Mouse (Mus musculus) liver, embryonic 14.5 days (tissue): ENCODE measurements around the gene Efhc1.

ENCODE experiments used
- CTCF ChIP-seq: IDR thresholded peaks from 2 replicates; pipeline ENCODE4 v1.5.1; 2016; ENCODE audit warnings: antibody characterized with exemption, low read depth, control low read depth
- EP300 ChIP-seq: IDR thresholded peaks from 2 replicates; pipeline ENCODE4 v1.6.1; 2016; ENCODE audit warnings: antibody characterized with exemption, low read depth

GRCm38 (mm10) chr1:20954876-20955275 is 3.5 kb downstream of the Efhc1 start:
- TF ChIP-seq CTCF (no peak), EP300 (no peak)
